Mouse (Mus musculus) brain, adult 2 months (tissue): ENCODE results near the gene 4933415A04Rik.

Experiments
- DNase-seq: peaks from one replicate; pipeline ENCODE4 v3.0.0; 2011; ENCODE audit warnings: low read depth, low spot score

The 4933415A04Rik gene

DNA sequence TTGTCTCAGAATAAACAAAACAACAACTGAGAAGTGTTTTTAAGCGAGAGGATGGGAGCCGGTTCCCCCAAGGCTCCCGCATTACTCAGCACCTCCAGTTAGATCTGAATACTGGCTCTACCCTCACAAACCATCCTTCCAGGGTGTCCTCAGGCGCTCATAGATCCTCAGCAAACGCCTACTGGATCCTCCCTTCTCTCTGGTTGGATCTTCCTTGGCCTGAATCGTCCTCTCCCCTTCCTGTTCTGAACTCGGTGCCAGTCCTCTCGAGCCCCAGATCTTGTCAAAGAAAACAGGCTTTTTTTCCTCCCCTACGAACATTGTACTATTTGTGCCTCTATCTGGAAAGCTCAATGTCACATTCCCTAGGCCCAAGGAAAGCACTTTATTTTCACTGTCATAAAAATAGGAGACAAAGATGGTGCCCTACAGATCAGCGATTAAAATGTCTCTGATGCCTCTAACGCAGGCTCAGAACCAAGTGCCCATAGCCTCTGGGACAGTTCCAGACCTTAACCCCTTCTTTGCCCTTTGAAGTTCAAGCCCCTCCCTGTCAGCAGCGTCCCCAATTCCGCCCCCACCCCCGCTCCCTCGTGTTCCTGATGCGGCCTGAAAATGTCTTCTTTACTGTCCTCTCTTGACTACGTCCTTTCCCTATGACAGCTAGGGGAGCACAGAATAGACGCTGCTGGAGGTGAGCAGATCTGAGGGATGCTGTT is 40.2 kb downstream of the 4933415A04Rik start:
- DNase-seq: peak; percentile 87

DNA sequence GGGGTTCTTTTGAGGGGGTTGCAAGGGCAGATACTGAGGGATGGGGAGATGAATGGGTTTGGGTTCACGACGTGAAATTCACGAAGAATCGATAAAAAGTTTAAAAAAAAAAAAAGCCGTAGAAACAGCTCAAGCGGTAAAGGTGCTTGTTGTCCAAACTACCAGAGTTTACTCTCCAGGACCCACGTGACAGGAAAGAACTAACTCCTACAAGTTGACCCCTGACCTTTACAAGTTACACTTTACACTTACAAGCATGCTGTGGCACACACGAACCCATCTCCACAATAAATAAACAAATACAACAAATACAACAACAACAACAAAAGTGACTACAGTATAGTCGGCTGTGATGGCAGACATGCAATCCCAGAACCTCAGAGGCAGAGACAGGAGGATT is 44.8 kb downstream of the 4933415A04Rik start:
- DNase-seq: no peak

DNA sequence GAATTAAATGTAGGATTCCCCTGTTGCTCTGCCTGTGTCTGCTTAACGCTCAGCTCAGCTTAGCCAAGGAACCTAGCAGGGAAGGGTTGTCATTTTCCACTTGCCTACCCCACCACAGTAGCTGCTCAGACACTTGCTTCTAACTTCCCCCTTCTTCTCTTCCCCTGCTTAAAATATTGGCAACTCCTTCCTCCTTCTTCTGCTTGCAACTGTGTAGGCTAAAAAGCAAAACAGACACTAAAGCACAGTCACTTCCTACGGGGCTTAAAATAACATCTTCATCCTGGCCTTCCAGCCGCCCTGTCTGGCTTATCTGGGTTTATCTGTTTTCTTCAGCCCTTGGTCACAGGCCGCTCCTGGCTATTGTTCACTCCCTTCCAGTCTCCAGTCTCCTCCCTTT is 45.7 kb downstream of the 4933415A04Rik start:
- DNase-seq: peak; percentile 75

DNA sequence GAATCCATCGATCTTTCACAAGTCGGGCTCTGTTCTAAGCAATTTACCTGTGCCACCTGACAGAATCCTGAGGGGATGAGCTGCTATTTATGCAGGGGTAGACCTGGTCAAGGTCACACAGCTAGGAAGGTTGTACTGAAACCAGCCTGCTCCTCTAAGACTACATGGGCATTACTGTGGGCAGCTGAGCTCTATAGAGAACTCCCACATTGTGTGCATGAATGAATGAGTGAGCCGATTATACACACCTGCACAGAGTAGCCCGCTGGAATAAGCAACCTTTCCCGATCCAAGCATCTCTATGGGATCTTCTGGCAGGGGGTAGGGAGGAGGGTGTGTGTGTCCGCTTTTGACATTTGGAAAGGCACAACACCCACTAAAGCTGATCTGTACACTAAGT is 46.3 kb downstream of the 4933415A04Rik start:
- DNase-seq: no peak

DNA sequence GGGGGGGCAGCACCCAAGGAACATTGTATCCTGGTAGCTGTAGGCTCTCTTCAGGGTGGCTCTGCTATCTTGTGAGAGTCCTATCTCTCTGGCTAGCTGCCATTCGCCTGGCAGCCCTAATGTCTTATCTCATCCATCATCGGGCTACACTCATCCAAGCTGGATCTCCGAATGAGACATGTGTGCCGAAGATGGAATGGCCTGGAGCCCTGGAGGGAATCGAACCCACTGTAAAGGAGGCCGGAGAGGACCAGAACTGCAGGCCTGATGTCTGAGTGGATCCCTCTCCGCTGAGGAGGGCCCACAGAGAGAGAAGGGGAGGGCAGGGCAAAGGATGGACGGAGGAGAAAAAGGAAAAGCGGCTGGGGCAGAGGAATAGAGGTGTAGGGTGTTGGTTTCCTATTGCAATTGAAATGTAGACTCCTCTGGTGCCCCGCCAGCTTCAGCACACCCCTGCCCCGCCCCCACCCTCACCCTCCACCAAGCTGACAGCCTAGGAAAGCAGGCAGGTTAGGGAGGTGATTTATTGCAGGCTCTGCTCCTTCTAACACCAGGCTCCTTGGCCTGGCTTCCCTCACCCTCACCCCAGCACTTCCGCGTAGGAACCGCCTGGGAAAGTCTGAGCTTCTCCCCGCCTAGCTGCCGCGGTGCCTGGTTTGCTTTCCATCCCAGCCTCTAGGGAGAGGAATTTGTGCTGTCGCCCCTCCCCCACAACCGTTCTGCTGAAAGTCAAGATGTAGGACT is 47.0 kb downstream of the 4933415A04Rik start:
- peak; percentile 78 for DNase-seq

DNA sequence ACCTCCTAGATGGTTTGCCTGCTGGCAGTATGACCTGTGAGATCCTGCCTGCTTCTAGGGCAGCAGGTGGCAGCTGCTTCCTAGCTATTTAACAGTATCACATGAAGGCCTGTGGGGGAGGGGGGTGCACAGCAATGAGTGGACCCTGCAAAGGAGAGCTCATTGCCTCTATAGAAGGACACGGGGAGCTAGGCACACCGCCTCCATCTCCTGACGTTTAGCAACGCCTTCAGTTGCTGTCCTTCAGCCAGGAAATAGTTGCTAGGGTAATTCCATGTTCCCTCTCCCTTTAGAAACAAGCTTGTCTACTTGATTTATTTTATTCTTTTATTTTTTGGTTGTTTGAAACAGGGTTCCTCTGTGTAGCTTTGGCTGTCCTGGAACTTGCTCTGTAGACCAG is 49.9 kb downstream of the 4933415A04Rik start:
- DNase-seq: peak; percentile 64

DNA sequence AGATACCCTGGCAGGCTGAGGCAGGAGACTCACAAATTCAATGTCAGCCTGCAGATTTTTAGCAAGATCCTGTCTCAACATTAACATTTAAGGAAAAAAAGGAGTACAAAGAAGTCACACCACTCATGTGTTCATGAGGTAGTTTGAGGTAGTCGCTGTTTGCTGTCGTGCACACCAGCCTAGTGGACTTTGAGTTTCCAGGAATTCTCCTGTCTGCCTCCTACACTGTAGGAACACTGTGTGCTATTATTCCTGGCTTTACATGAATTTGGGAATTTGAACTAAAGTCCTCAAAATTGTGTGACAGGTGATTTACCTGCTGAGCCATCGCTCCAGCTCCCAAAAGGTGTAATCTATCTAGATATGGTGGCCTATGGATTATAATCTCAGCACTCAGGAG is 51.6 kb downstream of the 4933415A04Rik start:
- DNase-seq: no peak
